Mouse (Mus musculus): ENCODE data around the gene Klf8.

- TF ChIP-seq EP300 (IDR thresholded peaks at IDR 0.05) (no peak), CTCF (IDR thresholded peaks at IDR 0.05) (no peak)
These were observed 179.8 kb downstream of the Klf8 start for GRCm38 (mm10) chrX:153417067-153417466.
